Mouse (Mus musculus) ES-Bruce4 (cell line): ENCODE data around the gene Il4ra.

Source experiments
- CTCF ChIP-seq: IDR thresholded peaks from one replicate; pipeline ENCODE4 v1.8.1; 2011; ENCODE audit warnings: low read depth, low read length
- EP300 ChIP-seq: IDR thresholded peaks from 2 replicates; pipeline ENCODE4 v1.6.1; 2011; ENCODE audit warnings: low read depth, low read length; ENCODE audit not compliant: insufficient read depth
- POLR2A ChIP-seq: IDR thresholded peaks from one replicate; pipeline ENCODE4 v1.8.1; 2011; ENCODE audit warnings: low read length; ENCODE audit not compliant: insufficient read depth

- no peak for TF ChIP-seq POLR2A
- TF ChIP-seq EP300 = no peak
- no peak for TF ChIP-seq CTCF
These were observed 73.3 kb downstream of the Il4ra start for GRCm38 (mm10) chr7:125625219-125625618.
